Mouse (Mus musculus): ENCODE results near the gene Lrmp. TPM values are rescaled to one million over a fixed set of nuclear protein-coding genes. Genes with fewer than 3 reads are reported as not detected.
"Not testable (repeated sequence)": the region's sequence is repeated elsewhere in the genome, so short reads cannot be mapped to it uniquely, and the experiment has no call there.

Gene Lrmp
- total and polyA plus RNA-seq, 2 experiments from 2014 or later = 0.54 to 1.7 TPM

- Histone ChIP-seq H3K36me3 (ENCODE audit: insufficient read depth, low read length) (no peaks in the 10 kb centered on the region), H3K9ac (replicated peaks; ENCODE audit: low read length) (no peak overlapping the region), H3K4me2 (ENCODE audit: low read depth, low read length) (no peak overlapping the region), H3K27me3 (ENCODE audit: insufficient read depth, low read length) (no peaks in the 10 kb centered on the region), H3K4me3 (ENCODE audit: low read length) (no peak overlapping the region), H3K27ac (no peak overlapping the region), H3K9me3 (ENCODE audit: low read length) (no peaks in the 10 kb centered on the region), H3K4me1 (ENCODE audit: insufficient read depth, low read length) (no peaks in the 10 kb centered on the region)
- no peak for TF ChIP-seq CTCF (IDR thresholded peaks at IDR 0.05; ENCODE audit: low read depth)
- ATAC-seq (no peak), DNase-seq (ENCODE audit: low spot score) (no peak)
- WGBS = 86% methylated on average over 4 of the region's 4 CpGs
These were observed 26.1 kb upstream of the Lrmp start for GRCm38 (mm10) chr6:145089373-145089772.

DNA sequence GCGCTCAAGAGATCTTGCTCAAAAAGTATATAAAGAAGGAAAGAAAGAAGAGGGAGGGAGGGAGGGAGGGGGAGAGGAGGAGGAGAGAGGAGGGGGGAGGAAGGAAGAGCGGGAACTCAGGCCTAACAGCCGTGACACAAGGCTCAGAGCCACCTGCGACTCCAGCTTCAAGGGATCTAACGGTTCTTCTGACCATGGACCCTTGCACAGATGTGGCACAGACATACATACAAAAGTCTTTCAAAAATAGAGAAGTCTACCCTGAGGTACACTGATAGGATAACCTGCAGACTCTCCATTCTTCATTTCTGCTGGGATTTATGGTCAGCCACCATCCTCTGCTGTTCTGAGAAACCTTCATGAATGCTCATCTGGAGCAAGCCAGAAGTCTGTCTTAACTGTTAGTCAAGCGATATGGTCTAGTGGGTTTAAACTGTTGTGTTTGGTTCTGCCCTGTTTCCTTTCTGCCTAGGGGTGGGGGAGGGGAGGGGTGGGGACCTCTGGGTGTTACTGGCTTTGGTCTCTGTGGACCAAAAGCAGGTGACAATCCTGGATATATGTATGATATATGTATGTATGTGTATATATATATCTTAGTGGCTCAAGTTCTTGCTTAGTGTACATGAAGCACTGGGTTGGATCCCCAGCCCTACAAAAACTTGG, 25.1 kb upstream of the Lrmp start:
- Histone ChIP-seq H3K4me3 (ENCODE audit: low read length) (no peak overlapping the region), H3K9ac (replicated peaks; ENCODE audit: low read length) (no peak overlapping the region), H3K27me3 (ENCODE audit: insufficient read depth, low read length) (no peaks in the 10 kb centered on the region), H3K4me2 (ENCODE audit: low read depth, low read length) (no peak overlapping the region), H3K4me1 (ENCODE audit: insufficient read depth, low read length) (no peaks in the 10 kb centered on the region), H3K36me3 (ENCODE audit: insufficient read depth, low read length) (no peaks in the 10 kb centered on the region), H3K27ac (no peak overlapping the region), H3K9me3 (ENCODE audit: low read length) (no peaks in the 10 kb centered on the region)
- DNase-seq (ENCODE audit: low spot score) (no peak), ATAC-seq (no peak)
- TF ChIP-seq CTCF (IDR thresholded peaks at IDR 0.05; ENCODE audit: low read depth) = no peak
- 71% methylated on average over 6 of the region's 6 CpGs for WGBS

DNA sequence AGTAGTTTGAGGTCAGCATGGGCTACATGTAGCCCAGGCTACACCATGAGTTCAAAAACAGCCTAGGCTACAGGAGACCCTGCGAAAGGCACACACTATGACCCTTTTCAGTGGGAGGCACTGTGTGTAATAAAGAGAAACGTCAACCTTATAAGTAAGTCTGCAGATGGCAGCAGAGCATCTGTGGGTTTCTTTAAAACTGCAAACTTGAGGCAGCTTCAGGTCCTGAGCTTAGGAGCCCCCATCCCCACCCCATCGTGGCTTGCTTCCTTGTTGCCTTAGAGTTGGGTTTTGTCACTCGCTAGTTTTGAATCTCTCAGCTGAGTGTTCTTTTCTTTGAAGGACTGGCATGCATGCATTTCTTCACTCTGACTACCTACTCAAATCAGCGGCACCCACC, 24.5 kb upstream of the Lrmp start:
- no peaks in the 10 kb centered on the region for H3K27me3 ChIP-seq (ENCODE audit: insufficient read depth, low read length)
- no peaks in the 10 kb centered on the region for H3K4me1 ChIP-seq (ENCODE audit: insufficient read depth, low read length)
- TF ChIP-seq CTCF (IDR thresholded peaks at IDR 0.05; ENCODE audit: low read depth) = 0 out of 2 replicates have a peak, but pooled peaks have one; percentile 6
- 69% methylated on average over 5 of the region's 5 CpGs for WGBS
- H3K27ac ChIP-seq = no peak overlapping the region
- no peak overlapping the region for H3K4me3 ChIP-seq (ENCODE audit: low read length)
- ATAC-seq (no peak), DNase-seq (ENCODE audit: low spot score) (no peak)
- no peaks in the 10 kb centered on the region for H3K36me3 ChIP-seq (ENCODE audit: insufficient read depth, low read length)
- H3K9ac ChIP-seq (replicated peaks; ENCODE audit: low read length) = no peak overlapping the region
- H3K9me3 ChIP-seq (ENCODE audit: low read length) = no peaks in the 10 kb centered on the region
- no peak overlapping the region for H3K4me2 ChIP-seq (ENCODE audit: low read depth, low read length)

DNA sequence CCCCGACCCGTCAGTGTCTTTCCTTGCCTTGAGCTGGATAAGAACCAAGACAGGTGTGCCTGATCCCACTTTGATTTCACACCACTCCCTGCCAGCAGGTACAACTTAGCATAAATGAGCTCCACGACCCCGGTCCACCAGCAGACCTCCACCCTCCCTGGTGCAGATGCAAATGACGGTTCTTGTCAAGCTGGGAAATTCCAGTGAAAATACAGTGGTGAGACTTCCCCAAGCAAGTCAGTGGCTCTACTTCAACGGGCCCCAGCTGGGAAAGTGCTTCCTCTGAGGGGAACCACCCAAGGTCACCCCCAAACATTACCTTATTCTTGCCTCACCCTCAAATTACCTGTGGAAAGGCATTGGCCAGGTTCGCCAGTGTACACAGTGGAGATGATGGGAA, 23.5 kb upstream of the Lrmp start:
- 89% methylated on average over 7 of the region's 7 CpGs for WGBS
- no peaks in the 10 kb centered on the region for H3K36me3 ChIP-seq (ENCODE audit: insufficient read depth, low read length)
- H3K4me2 ChIP-seq (ENCODE audit: low read depth, low read length) = no peak overlapping the region
- ATAC-seq (no peak), DNase-seq (ENCODE audit: low spot score) (no peak)
- H3K4me3 ChIP-seq (ENCODE audit: low read length) = no peak overlapping the region
- H3K27ac ChIP-seq = no peak overlapping the region
- no peaks in the 10 kb centered on the region for H3K4me1 ChIP-seq (ENCODE audit: insufficient read depth, low read length)
- H3K9me3 ChIP-seq (ENCODE audit: low read length) = no peaks in the 10 kb centered on the region
- H3K9ac ChIP-seq (replicated peaks; ENCODE audit: low read length) = no peak overlapping the region
- TF ChIP-seq CTCF (IDR thresholded peaks at IDR 0.05; ENCODE audit: low read depth) = no peak
- H3K27me3 ChIP-seq (ENCODE audit: insufficient read depth, low read length) = no peaks in the 10 kb centered on the region

GRCm38 (mm10) chr6:145093038-145093622, 22.3 kb upstream of the Lrmp start:
- not testable (repeated sequence) for H3K9ac ChIP-seq (replicated peaks; ENCODE audit: low read length); H3K27me3 ChIP-seq (ENCODE audit: insufficient read depth, low read length); H3K27ac ChIP-seq; H3K36me3 ChIP-seq (ENCODE audit: insufficient read depth, low read length); H3K4me2 ChIP-seq (ENCODE audit: low read depth, low read length); H3K4me1 ChIP-seq (ENCODE audit: insufficient read depth, low read length); H3K9me3 ChIP-seq (ENCODE audit: low read length); H3K4me3 ChIP-seq (ENCODE audit: low read length); DNase-seq (ENCODE audit: low spot score); ATAC-seq
- WGBS = 62% methylated on average over 7 of the region's 7 CpGs

- H3K27me3 ChIP-seq (ENCODE audit: insufficient read depth, low read length) = no peaks in the 10 kb centered on the region
- H3K4me2 ChIP-seq (ENCODE audit: low read depth, low read length) = no peak overlapping the region
- no peak for TF ChIP-seq CTCF (IDR thresholded peaks at IDR 0.05; ENCODE audit: low read depth)
- no peaks in the 10 kb centered on the region for H3K9me3 ChIP-seq (ENCODE audit: low read length)
- no peak for ATAC-seq
- no peak for DNase-seq (ENCODE audit: low spot score)
- no peak overlapping the region for H3K4me3 ChIP-seq (ENCODE audit: low read length)
- no peak overlapping the region for H3K27ac ChIP-seq
- no peak overlapping the region for H3K9ac ChIP-seq (replicated peaks; ENCODE audit: low read length)
- 79% methylated on average over 4 of the region's 4 CpGs for WGBS
- no peaks in the 10 kb centered on the region for H3K4me1 ChIP-seq (ENCODE audit: insufficient read depth, low read length)
- no peaks in the 10 kb centered on the region for H3K36me3 ChIP-seq (ENCODE audit: insufficient read depth, low read length)
These were observed 21.0 kb upstream of the Lrmp start for GRCm38 (mm10) chr6:145094431-145094830.

- no peak for ATAC-seq
- TF ChIP-seq CTCF (IDR thresholded peaks at IDR 0.05; ENCODE audit: low read depth) = no peak
- Histone ChIP-seq H3K9ac (replicated peaks; ENCODE audit: low read length) (no peak overlapping the region), H3K4me2 (ENCODE audit: low read depth, low read length) (no peak overlapping the region), H3K36me3 (ENCODE audit: insufficient read depth, low read length) (no peaks in the 10 kb centered on the region), H3K27ac (no peak overlapping the region), H3K9me3 (ENCODE audit: low read length) (no peaks in the 10 kb centered on the region), H3K27me3 (ENCODE audit: insufficient read depth, low read length) (no peaks in the 10 kb centered on the region), H3K4me1 (ENCODE audit: insufficient read depth, low read length) (no peaks in the 10 kb centered on the region), H3K4me3 (ENCODE audit: low read length) (no peak overlapping the region)
- 63% methylated on average over 9 of the region's 9 CpGs for WGBS
- no peak for DNase-seq (ENCODE audit: low spot score)
These were observed 14.5 kb upstream of the Lrmp start for GRCm38 (mm10) chr6:145100923-145101322.

Measured in hindbrain, postnatal 0 days (tissue).